8 mouse cellular contexts compared by ENCODE assay signal in genomic region chr7:19257390-19258022, GRCm38 (mm10). TPM values are rescaled to one million over a fixed set of nuclear protein-coding genes. Genes with fewer than 3 reads are reported as not detected.
DNase-seq lines count a peak whose midpoint lies in the region; ATAC-seq and TF ChIP-seq lines count a peak whose summit lies in the region.

No protein-coding gene starts in this region.

- H3K4me1 ChIP-seq in forebrain, embryonic 14.5 days (ENCODE audit: control insufficient read depth, insufficient read depth, low read length): no peaks in the 10 kb centered on the region

- no peak for TF ChIP-seq CTCF in layer of hippocampus, adult 2 months (conservative IDR thresholded peaks at IDR 0.05)

- no peaks in the 10 kb centered on the region for H3K9me3 ChIP-seq in forebrain, embryonic 14.5 days (replicated peaks; ENCODE audit: control insufficient read depth, low read length)

- 31% methylated on average over 11 of the region's 11 CpGs for WGBS in forebrain, embryonic 14.5 days

- no peak overlapping the region for H3K27ac ChIP-seq in forebrain, embryonic 14.5 days (ENCODE audit: low read depth, low read length)
- H3K27ac ChIP-seq in layer of hippocampus, adult 2 months: no peak overlapping the region

- peak; percentile 83 for ATAC-seq in forebrain, embryonic 14.5 days

- DNase-seq in 3T3-L1 (ENCODE audit: low read depth, low spot score): peak; percentile 54
- peak; percentile 62 to 87 for DNase-seq in adrenal gland, adult (ENCODE audit: inconsistent age in 2 of 2, low spot score in 1 of 2)
- DNase-seq in forebrain, embryonic 14.5 days (ENCODE audit: low spot score): peak; percentile 72
- peak; percentile 63 to 66 for DNase-seq in heart, postnatal 36 days
- peak; percentile 54 to 58 for DNase-seq in layer of hippocampus, adult 2 months (ENCODE audit: low spot score in 2 of 2)
- peak; percentile 93 for DNase-seq in lung, postnatal 10 days
- peak; percentile 71 for DNase-seq in retina, embryonic 14.5 days (ENCODE audit: low spot score)
- DNase-seq in cerebellum, adult 9-10 months: no peak

- no peak overlapping the region for H3K9ac ChIP-seq in forebrain, embryonic 14.5 days (ENCODE audit: low read length)

- no peaks in the 10 kb centered on the region for H3K27me3 ChIP-seq in forebrain, embryonic 14.5 days (replicated peaks; ENCODE audit: control insufficient read depth, insufficient read depth, low read length)

- intact Hi-C loops in heart, postnatal 36 days (cut with DNase I): loop anchor here (2.0 kb wide), 1 partner anchor 17 kb away; no protein-coding TSS in a partner anchor

- H3K4me2 ChIP-seq in forebrain, embryonic 14.5 days (ENCODE audit: low read length): no peak overlapping the region

- no peak overlapping the region for H3K4me3 ChIP-seq in forebrain, embryonic 14.5 days (ENCODE audit: low read depth, low read length)
- H3K4me3 ChIP-seq in layer of hippocampus, adult 2 months: no peak overlapping the region

- H3K36me3 ChIP-seq in forebrain, embryonic 14.5 days (ENCODE audit: control insufficient read depth, insufficient read depth, low read length): peaks cover 61% of the 10 kb centered on the region

RNA-seq across cellular contexts. Expression of gene Vasp, which starts 14.1 kb away (rescaled TPM):
- 27.1 and 32.3 TPM in 2 replicates for polyA plus RNA-seq in forebrain, embryonic 14.5 days (2014; fragmentation: Nextera tagmentation; extraction: Ambion mirVana)
- total RNA-seq in heart, postnatal 36 days (2021): 10 to 100 TPM; 32.6 to 36.1 TPM
- total RNA-seq in layer of hippocampus, adult 2 months (2021): 10 to 100 TPM; 15.7 to 17.1 TPM

RNA-seq across cellular contexts. Expression of gene Ppm1n, which starts 22.4 kb away (rescaled TPM):
- 0.30 and 0.67 TPM in 2 replicates for polyA plus RNA-seq in forebrain, embryonic 14.5 days (2014; fragmentation: Nextera tagmentation; extraction: Ambion mirVana)
- total RNA-seq in heart, postnatal 36 days (2021): not detected
- not detected for total RNA-seq in layer of hippocampus, adult 2 months (2021)

RNA-seq across cellular contexts. Expression of gene Rtn2, which starts 24.9 kb away (rescaled TPM):
- 102 and 109 TPM in 2 replicates for polyA plus RNA-seq in forebrain, embryonic 14.5 days (2014; fragmentation: Nextera tagmentation; extraction: Ambion mirVana)
- total RNA-seq in heart, postnatal 36 days (2021): 100 to 1,000 TPM; 137 to 148 TPM
- 10 to 100 TPM; 90.3 to 92.7 TPM for total RNA-seq in layer of hippocampus, adult 2 months (2021)

RNA-seq across cellular contexts. Expression of gene Opa3, which starts 29.4 kb away (rescaled TPM):
- polyA plus RNA-seq in forebrain, embryonic 14.5 days (2014; fragmentation: Nextera tagmentation; extraction: Ambion mirVana): 42.5 TPM in 2 replicates
- 10 to 100 TPM; 53.9 to 62.9 TPM for total RNA-seq in heart, postnatal 36 days (2021)
- total RNA-seq in layer of hippocampus, adult 2 months (2021): 10 to 100 TPM; 37.4 to 38.7 TPM

RNA-seq across cellular contexts. Expression of gene Gpr4, which starts 45.2 kb away (rescaled TPM):
- 1.8 and 2.3 TPM in 2 replicates for polyA plus RNA-seq in forebrain, embryonic 14.5 days (2014; fragmentation: Nextera tagmentation; extraction: Ambion mirVana)
- 10 to 100 TPM in 1 of 2 experiments, 1 to 10 TPM in 1; 7.9 to 10.6 TPM for total RNA-seq in heart, postnatal 36 days (2021)
- total RNA-seq in layer of hippocampus, adult 2 months (2021): 1 to 10 TPM; 1.6 to 2.5 TPM
